Mouse (Mus musculus) cerebellum, adult 2 months (tissue): ENCODE results near the gene Gm10271. TPM values are rescaled to one million over a fixed set of nuclear protein-coding genes. Genes with fewer than 3 reads are reported as not detected.

Experiments used
- DNase-seq, 2 experiments: peaks; one replicate each; pipeline ENCODE4 v3.0.0; 2021
- H3K27ac ChIP-seq: fragments of 200-500 bp; 2 replicates; pipeline ENCODE4 v1.5.1; 2012; ENCODE audit warnings: low read length, control low read depth, inconsistent platforms; ENCODE audit not compliant: insufficient read depth
- H3K27me3 ChIP-seq: fragments of 200-500 bp; 2 replicates; pipeline ENCODE4 v1.6.1; 2012; ENCODE audit warnings: inconsistent platforms, mild to moderate bottlenecking, low read length, moderate library complexity; ENCODE audit not compliant: control insufficient read depth, insufficient read depth
- H3K4me1 ChIP-seq: fragments of 200-500 bp; 2 replicates; pipeline ENCODE4 v1.6.1; 2011; ENCODE audit warnings: low read length; ENCODE audit not compliant: control insufficient read depth, insufficient read depth
- H3K4me3 ChIP-seq: fragments of 200-500 bp; replicated peaks from 2 replicates; pipeline ENCODE3; 2011; ENCODE audit warnings: mild to moderate bottlenecking, low read depth, low read length, control low read depth; ENCODE audit not compliant: insufficient read depth
- CTCF ChIP-seq: fragments of 200-500 bp; IDR thresholded peaks from 2 replicates; pipeline ENCODE4 v1.5.1; 2011; ENCODE audit warnings: low read depth, mild to moderate bottlenecking, control low read depth, low read length, moderate library complexity, borderline replicate concordance; ENCODE audit not compliant: insufficient read depth
- POLR2A ChIP-seq: fragments of 200-500 bp; IDR thresholded peaks from 2 replicates; pipeline ENCODE4 v1.6.1; 2011; ENCODE audit warnings: low read length, control low read depth, borderline replicate concordance; ENCODE audit not compliant: insufficient read depth
- WGBS: fragments of 180-500 bp; shearing (Covaris S2); methylation state at CpG from one replicate; pipeline ENCODE4 v1.1.7; 2018; 5-methylcytosine and 5-hydroxymethylcytosine counted together
- polyA plus RNA-seq: library from polyadenylated mRNA; depleted of rRNA; stranded (reverse); fragments of >200 nt; gene quantifications from 2 replicates; pipeline ENCODE4 v1.2.3, GENCODE M21; 2012

Gm10271 gene
- polyA plus RNA-seq, 1 experiment, result not detected

DNA sequence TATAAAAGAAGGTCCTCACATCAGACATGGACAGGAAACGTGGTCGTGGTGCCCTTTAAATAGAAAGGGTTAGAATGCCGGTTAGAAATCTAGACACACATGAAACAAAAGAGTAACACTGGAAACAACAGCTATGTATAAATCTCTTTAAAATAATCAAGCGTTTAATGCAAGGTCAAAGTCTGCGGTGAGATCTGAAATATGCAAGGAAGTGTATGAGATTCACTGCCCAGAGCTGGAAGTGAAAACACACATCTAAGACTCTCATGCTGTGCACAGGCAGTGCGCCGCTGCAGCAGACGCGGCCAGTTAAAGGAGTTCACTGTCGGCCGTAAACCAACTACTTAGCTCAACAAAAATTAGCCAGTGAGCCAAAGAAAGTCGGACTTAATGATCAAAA is 37.4 kb downstream of the Gm10271 start:
- Histone ChIP-seq H3K27ac (no peak overlapping the region), H3K4me1 (no peaks in the 10 kb centered on the region; the same call in none of the 2 replicates), H3K27me3 (no peaks in the 10 kb centered on the region), H3K4me3 (no peak overlapping the region)
- no peak for DNase-seq
- TF ChIP-seq CTCF, result no peak
- no peak for TF ChIP-seq POLR2A
- 63% methylated on average over 12 of the region's 12 CpGs for WGBS

DNA sequence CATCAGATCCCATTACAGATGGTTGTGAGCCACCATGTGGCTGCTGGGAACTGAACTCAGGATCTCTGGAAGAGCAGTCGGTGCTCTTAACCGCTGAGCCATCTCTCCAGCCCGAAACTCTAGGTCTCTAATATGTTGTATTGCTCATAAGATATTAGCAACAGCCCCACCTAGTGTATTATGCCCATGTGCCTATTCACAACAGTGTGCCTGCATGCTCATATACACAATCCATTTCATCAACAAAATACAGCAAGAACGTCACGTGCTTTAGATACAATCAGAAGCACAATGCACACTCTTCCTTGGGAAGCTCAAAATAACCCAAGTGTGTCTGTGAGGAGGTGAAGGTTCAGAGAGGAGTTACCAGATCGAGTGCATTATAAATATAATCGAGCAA is 38.6 kb downstream of the Gm10271 start:
- DNase-seq, result no peak
- WGBS, result 90% methylated on average over 7 of the region's 7 CpGs
- no peak overlapping the region for H3K4me3 ChIP-seq
- no peak for TF ChIP-seq POLR2A
- TF ChIP-seq CTCF, result no peak
- no peaks in the 10 kb centered on the region for H3K27me3 ChIP-seq
- H3K27ac ChIP-seq, result no peak overlapping the region
- H3K4me1 ChIP-seq, result no peaks in the 10 kb centered on the region; the same call in none of the 2 replicates

DNA sequence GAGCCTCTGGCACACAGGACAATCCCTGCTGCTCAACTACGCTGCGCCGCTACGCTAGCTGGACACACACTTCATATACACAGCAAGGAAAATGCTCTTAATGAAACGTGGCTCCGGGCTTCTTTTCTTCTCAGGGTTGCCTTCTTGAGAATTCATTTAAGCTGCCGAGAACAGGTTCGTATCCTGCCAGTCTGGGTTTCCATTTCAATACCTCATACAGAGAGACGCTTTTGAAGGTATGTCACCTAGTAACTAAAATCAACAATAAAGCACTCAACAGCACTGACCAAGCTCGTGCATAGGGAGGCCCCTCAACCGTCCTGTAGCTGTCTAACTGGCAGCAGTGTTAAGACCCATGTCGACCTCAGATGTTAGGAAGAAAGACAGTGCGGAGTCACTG is 40.0 kb downstream of the Gm10271 start:
- no peak overlapping the region for H3K4me3 ChIP-seq
- no peaks in the 10 kb centered on the region; the same call in none of the 2 replicates for H3K4me1 ChIP-seq
- TF ChIP-seq POLR2A (no peak), CTCF (no peak)
- no peaks in the 10 kb centered on the region for H3K27me3 ChIP-seq
- no peak overlapping the region for H3K27ac ChIP-seq
- 82% methylated on average over 13 of the region's 13 CpGs for WGBS
- no peak for DNase-seq

DNA sequence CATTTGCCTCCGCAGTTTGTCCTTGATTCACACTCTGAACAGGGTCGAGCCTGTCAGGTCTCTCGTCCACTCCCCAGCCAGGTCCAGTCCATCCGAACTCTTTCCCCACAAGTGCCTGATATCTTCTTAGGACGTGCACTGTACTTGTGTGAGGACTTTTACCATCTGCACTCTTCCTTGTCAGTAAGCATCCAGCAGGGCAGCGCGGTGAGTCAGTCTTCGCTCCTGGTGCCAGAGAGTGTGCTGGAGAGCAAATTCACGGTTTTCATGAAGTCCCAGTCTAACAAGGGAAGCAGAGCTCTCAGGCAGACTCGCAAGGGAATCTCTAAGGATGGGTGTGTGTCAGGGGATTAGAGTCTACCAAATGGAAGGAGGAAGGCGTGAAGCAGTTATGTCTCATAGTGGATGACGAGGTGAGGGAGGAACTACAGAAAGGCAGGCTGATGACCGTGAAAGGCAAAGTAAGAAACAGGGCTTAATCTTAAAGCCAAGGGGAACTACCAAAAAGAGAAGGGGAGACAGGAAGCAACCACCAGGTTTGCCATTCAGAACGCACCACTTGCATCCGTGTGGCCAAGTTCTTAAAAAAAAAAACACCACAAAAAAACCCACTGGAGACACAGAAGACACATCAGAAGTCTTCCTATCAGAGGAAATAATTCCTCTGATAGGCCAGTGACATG is 40.8 kb downstream of the Gm10271 start:
- Histone ChIP-seq H3K4me3 (no peak overlapping the region), H3K27me3 (no peaks in the 10 kb centered on the region), H3K27ac (no peak overlapping the region), H3K4me1 (no peaks in the 10 kb centered on the region; the same call in none of the 2 replicates)
- WGBS, result 71% methylated on average over 15 of the region's 15 CpGs
- peak; percentile 30 to 50 for DNase-seq
- TF ChIP-seq POLR2A, result no peak
- TF ChIP-seq CTCF, result no peak

DNA sequence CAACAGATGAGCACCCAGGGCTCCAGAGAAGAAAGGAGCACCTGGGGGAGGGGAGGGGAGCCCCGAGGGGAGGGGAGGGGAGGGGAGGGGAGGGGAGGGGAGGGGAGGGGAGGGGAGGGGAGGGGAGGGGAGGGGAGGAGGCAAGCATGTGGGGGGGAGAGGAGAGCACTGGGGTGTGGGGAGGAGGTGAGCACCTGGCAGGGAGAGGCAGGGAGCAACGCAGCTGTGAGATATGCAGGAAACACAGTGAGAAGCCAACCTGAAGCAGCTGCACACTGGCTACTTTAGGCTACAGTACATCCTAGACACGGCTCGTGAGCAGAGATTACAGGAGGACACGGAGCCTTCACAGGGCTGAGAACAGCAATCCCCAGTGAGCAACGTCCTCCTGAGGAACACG is 41.5 kb downstream of the Gm10271 start:
- WGBS, result 64% methylated on average over 7 of the region's 7 CpGs
- no peaks in the 10 kb centered on the region for H3K27me3 ChIP-seq
- no peak for TF ChIP-seq POLR2A
- TF ChIP-seq CTCF, result no peak
- H3K4me1 ChIP-seq, result no peaks in the 10 kb centered on the region; the same call in none of the 2 replicates
- H3K4me3 ChIP-seq, result no peak overlapping the region
- no peak for DNase-seq
- no peak overlapping the region for H3K27ac ChIP-seq

DNA sequence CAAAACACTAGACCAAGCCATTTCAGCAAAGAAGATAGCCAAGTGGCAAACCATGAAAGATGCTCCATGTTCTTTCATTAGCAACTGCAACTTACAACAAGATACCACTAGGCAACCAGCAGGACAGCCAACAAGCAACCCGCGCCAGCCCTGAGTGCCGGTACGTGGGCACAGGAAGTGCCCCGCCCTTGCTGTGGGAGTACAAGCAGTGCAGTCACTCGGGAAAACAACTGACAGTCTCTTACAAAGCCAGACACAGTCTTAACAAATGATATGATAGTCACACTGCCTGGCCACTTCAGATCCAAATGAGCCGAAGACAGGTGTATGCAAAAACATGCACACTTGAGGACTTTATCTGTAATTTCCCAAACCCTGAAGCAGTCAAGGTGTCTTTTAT is 41.9 kb downstream of the Gm10271 start:
- H3K4me3 ChIP-seq, result no peak overlapping the region
- no peak for TF ChIP-seq POLR2A
- TF ChIP-seq CTCF, result no peak
- H3K27me3 ChIP-seq, result no peaks in the 10 kb centered on the region
- H3K4me1 ChIP-seq, result no peaks in the 10 kb centered on the region; the same call in none of the 2 replicates
- H3K27ac ChIP-seq, result no peak overlapping the region
- no peak for DNase-seq
- WGBS, result 60% methylated on average over 7 of the region's 7 CpGs

DNA sequence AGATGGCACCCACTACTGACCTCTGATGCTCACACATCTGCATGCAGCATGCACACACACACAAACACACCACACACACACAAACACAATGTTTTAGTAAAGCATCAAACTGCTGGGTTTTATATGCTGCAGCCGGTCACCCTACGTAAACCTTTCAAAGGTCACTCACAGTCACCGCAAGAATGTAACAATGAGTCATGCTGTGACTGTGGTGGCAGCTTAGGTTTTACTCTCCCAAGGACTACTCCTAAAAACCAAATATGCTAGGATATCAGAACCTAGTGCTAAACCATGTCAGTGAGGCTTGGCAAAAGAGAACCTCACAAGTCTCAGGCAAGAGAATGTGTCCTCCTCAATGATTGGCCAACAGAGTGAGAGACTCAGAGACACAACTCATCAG is 43.6 kb downstream of the Gm10271 start:
- no peaks in the 10 kb centered on the region; the same call in none of the 2 replicates for H3K4me1 ChIP-seq
- no peak overlapping the region for H3K27ac ChIP-seq
- 84% methylated on average over 3 of the region's 3 CpGs for WGBS
- no peak for TF ChIP-seq POLR2A
- TF ChIP-seq CTCF, result no peak
- no peak for DNase-seq
- H3K27me3 ChIP-seq, result no peaks in the 10 kb centered on the region
- H3K4me3 ChIP-seq, result no peak overlapping the region

DNA sequence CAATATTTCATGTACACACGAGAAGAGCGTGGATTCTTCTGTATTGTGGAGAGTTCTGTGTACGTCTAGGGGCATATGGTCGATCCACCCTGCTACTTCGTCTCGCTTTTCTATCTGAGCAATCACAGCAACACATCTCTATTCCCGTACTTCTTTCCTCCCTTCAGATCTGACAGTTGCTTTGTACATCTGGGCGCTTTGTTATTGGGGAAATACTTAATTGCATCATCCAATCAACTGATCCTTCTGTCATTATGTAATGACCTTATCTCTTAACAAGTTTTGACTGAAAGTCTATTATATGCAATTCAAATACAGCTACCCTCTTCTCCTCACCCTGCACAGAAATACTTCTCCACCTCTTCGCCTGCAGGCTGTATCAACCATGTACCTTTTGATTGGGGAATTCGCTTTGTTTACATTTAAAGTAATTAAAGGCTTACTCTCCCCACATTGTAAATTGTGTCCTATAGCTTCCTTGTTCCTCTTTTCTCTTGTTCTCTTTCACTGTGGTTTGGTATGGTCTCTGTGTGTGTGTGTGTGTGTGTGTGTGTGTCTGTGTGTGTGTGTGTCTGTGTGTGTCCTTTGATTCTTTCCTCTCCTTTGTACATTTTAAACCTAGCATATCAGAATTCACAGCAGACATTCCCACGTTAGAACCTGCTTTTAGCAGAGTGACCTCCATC is 45.8 kb downstream of the Gm10271 start:
- H3K4me1 ChIP-seq, result no peaks in the 10 kb centered on the region; the same call in none of the 2 replicates
- no peak overlapping the region for H3K4me3 ChIP-seq
- WGBS, result 94% methylated on average over 11 of the region's 11 CpGs
- no peak overlapping the region for H3K27ac ChIP-seq
- H3K27me3 ChIP-seq, result no peaks in the 10 kb centered on the region
- DNase-seq, result no peak
- TF ChIP-seq CTCF (no peak), POLR2A (no peak)
